Mouse (Mus musculus) layer of hippocampus, adult 2 months (tissue): ENCODE data around the gene Car15. TPM values are rescaled to one million over a fixed set of nuclear protein-coding genes. Genes with fewer than 3 reads are reported as not detected.

Source experiments
- DNase-seq, 2 experiments: peaks; one replicate each; pipeline ENCODE4 v3.0.0; 2022; ENCODE audit warnings: low spot score in 2 of 2
- H3K27ac ChIP-seq: fragments of 200-600 bp; 2 replicates; pipeline ENCODE4 v1.8.1; 2022
- H3K4me3 ChIP-seq: fragments of 200-600 bp; 2 replicates; pipeline ENCODE4 v1.8.1; 2022; ENCODE audit warnings: mild to moderate bottlenecking
- CTCF ChIP-seq: fragments of 200-600 bp; conservative IDR thresholded peaks from 2 replicates; pipeline ENCODE4 v1.8.1; 2022; ENCODE audit warnings: antibody characterized with exemption, mild to moderate bottlenecking, moderate library complexity
- total RNA-seq, 2 experiments: library from RNA; stranded (reverse); gene quantifications; 2 replicates each; pipeline ENCODE4 v1.2.3; 2021

The Car15 gene
- total RNA-seq, 2 experiments from 2014 or later, result 13.1 to 16.8 TPM

GRCm38 (mm10) chr16:17804449-17804912 is 33.7 kb downstream of the Car15 start:
- Histone ChIP-seq H3K4me3 (peak overlapping the region; percentile 44), H3K27ac (no peak overlapping the region)
- no peak for DNase-seq
- TF ChIP-seq CTCF, result no peak

DNA sequence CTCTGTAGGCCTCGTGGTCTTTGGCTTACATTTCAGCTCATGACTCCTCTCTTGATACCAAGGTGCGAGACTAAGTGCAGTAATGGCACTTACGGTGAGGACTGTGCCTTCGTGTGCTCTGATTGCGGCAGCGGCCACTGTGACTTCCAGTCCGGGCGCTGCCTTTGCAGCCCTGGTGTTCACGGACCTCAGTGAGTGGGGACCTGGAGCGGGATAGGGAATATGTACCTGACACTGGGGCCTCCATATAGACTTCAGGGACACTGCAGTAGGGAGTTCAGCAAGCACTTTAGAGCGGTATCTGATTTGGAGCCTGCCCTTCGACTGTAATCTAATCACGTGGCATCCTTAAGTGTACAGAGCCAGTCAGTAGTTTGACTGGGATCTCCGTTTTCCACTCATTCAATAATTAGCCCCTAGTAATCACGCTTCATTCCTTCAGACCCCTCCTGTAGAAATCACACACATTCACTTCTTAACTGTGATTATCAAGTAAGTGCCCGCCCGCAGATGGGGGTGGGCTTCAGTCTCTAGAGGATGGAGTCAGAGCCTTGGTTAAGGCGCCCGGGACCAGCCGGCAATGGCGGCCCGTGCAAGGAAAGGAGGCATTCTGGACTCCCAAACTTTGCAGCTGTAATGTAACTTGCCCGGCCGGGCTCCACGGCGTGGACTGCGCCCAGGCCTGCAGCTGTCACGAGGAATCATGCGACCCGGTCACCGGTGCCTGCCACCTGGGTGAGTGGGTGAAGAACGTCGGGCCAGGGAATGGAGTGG is 34.3 kb downstream of the Car15 start:
- Histone ChIP-seq H3K4me3 (peak overlapping the region; percentile 51), H3K27ac (no peak overlapping the region)
- DNase-seq, result no peak
- no peak for TF ChIP-seq CTCF

GRCm38 (mm10) chr16:17802839-17803674 is 35.1 kb downstream of the Car15 start:
- Histone ChIP-seq H3K4me3 (peak overlapping the region; percentile 51), H3K27ac (no peak overlapping the region)
- no peak for TF ChIP-seq CTCF
- peak in 1 of 2 experiments; percentile 51 for DNase-seq

- TF ChIP-seq CTCF, result no peak
- H3K4me3 ChIP-seq, result peak overlapping the region; percentile 51
- no peak overlapping the region for H3K27ac ChIP-seq
- DNase-seq, result no peak
Measured at GRCm38 (mm10) chr16:17802456-17802838, 35.7 kb downstream of the Car15 start.

DNA sequence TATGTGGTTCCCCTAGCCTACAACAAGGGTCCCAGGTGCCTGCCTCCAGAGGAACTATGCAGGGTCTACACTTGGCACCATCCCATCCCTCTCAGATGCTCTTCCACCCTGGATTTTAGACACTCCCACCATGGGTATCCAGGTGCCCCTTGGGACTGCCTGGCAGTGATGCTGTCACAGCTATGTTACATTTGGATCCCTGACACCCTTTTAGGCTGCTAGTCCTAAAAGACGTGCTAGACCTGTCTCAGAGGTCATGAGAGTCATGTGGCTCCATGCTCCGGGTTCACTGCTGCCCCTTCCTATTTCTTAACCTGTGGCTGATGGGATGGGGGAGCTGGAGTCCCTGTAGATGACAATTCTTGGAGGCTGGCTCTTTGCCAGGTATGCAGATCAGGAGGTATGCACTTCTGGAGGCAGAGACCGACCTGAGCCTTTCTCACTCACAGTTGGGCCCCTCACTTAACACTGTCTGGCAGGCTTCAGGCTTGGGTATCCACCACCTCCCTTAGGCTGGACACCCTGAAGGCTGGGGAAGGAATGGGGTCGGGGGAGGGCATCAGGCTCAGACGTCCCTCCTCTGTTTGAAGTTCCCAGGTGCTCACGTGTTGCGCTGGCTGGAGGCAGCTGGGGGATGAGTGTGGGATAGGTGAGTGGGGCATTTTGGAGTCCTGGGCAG is 36.2 kb downstream of the Car15 start:
- TF ChIP-seq CTCF, result no peak
- DNase-seq, result no peak
- H3K27ac ChIP-seq, result no peak overlapping the region
- no peak overlapping the region for H3K4me3 ChIP-seq

GRCm38 (mm10) chr16:17799584-17799983 is 38.6 kb downstream of the Car15 start:
- Histone ChIP-seq H3K27ac (no peak overlapping the region), H3K4me3 (no peak overlapping the region)
- TF ChIP-seq CTCF, result no peak
- DNase-seq, result no peak

GRCm38 (mm10) chr16:17798321-17799180 is 39.6 kb downstream of the Car15 start:
- peak overlapping the region; percentile 45; the same call in 1 of the 2 replicates for H3K4me3 ChIP-seq
- no peak for TF ChIP-seq CTCF
- DNase-seq, result no peak

DNA sequence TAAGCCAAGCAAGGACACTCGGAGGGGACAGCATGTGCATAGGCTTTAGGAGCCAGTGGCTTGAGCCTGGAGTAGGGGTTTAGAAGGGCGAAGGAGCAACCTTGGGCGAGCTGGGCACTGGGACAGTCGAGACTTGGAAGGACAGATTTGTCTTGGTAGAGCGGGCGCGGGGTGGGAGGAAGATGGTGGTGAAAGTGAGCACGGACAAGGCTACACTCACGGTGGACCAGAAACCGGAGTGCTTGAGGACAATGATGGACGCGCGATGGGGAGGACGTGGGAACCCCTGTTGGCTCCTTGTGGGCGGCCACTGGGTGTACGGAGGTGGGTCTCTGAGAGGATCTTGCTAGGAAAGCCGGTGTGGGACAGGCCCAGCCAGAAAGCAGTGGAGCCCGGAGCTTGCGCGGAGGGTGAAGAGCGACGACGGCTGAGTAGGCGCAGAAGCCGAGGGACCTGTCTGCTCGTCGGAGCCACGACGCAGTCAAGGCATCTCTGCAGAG is 40.3 kb downstream of the Car15 start:
- H3K4me3 ChIP-seq, result peak overlapping the region; percentile 45
- TF ChIP-seq CTCF, result no peak
- no peak for DNase-seq
- no peak overlapping the region for H3K27ac ChIP-seq

More at GRCm38 (mm10) chr16:17798321-17799180, 39.6 kb downstream of the Car15 start:
- H3K27ac ChIP-seq, result no peak overlapping the region

DNA sequence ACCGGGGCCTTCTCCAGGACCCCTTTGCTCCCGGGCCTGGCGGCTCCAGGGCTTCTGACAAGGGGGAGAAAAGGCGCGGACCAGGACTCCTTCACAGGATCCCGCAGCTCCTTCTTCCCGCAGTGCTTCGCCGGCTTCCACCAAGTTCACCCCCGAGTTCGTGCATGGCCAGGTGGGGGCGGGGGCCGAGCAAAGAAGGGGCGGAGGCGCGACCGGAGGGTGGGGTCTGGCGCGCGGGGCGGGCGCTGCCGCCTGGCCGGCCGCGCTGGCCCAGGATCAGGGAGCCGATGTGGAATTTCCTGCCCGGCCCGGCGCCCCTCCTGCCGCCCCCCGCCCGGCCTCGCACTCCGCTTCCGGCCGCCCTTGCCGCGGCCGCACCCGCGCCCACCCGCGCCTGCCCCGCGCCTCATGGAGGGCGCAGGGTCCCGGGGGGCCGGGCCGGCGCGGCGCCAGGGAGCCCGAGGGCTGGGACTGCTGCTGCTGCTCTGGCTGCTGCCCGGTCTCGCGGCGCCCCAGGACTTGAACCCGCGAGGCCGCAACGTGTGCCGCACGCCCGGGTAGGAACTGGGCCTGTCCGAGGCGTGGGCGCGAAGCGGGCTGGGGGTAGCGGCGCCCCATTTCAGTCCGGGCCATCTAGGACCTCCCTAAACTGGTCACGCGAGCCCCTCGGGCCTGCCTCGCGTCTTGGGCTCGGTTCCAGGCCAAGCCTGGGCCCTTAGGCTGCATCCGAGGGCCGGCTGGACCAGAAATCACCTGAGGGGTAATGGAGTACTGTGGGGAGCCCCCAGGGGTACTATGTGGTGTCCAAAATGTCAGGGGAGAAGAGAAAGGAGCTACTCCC is 41.0 kb downstream of the Car15 start, which contains the start of gene Scarf2:
Scarf2 (plus strand) TSS at position 312 of the 841 bp plus-strand sequence.
- no peak for DNase-seq
- H3K4me3 ChIP-seq, result peak within 1 kb of the TSS; percentile 45
- TF ChIP-seq CTCF, result no peak
- H3K27ac ChIP-seq, result no peak within 1 kb of the TSS

DNA sequence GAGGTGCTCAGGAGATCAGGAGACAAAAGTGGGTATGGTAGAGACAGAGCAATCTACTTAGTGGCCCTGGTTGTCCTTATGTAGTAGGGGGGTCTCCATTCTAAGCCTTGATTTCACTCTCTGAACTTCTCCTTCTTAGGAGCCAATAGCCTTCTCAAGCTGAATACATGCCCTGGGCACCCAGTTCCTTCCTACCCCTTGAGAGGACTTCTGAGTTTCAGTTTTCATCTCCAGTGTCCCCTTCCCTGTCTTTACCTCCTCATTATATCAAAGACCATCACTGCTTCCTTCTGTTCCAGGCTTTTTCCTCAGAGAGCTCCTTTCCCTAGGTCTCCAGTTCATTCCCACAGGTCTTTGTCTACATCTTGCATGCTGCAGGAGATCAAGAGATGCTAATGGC is 41.6 kb downstream of the Car15 start:
- TF ChIP-seq CTCF, result no peak
- Histone ChIP-seq H3K4me3 (no peak overlapping the region), H3K27ac (no peak overlapping the region)
- DNase-seq, result no peak

DNA sequence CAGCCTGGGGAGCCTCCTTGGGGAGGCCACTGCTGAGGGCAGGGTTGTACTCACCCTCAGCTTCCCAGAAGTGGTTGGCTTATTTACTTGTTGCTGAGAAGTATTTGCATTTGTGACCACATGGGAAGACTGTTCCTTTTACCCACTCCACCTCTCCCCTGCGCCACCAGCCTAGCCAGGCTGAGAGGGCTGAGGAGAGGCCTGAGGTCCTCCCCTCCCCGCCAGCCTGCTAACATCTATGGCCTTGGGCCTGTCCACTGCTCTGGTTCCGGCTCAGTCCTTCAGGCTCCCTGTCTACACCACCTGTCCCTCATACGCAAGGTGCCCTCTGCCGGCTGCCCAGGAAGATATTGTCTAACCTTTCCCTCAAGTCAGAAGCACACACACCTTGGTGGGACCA is 42.5 kb downstream of the Car15 start:
- no peak for DNase-seq
- no peak for TF ChIP-seq CTCF
- no peak overlapping the region for H3K27ac ChIP-seq
- H3K4me3 ChIP-seq, result no peak overlapping the region
